Comparison of ENCODE assay signal across 27 mouse cellular contexts in genomic region chr19:6412798-6413197, GRCm38 (mm10). TPM values are rescaled to one million over a fixed set of nuclear protein-coding genes. Genes with fewer than 3 reads are reported as not detected.
DNase-seq lines count a peak whose midpoint lies in the region; ATAC-seq and TF ChIP-seq lines count a peak whose summit lies in the region.
"Had no signal": no experiment of that assay in that cellular context is flagged by ENCODE, and none has a peak within 500 bp of the region (broad histone marks: within the 10 kb centered on the region; RNA-seq: fewer than 3 reads in every experiment).

No protein-coding gene starts in this region.

- 0 out of 2 replicates have a peak, but pooled peaks have one; percentile 27 for TF ChIP-seq EP300 in heart, adult 2 months (IDR thresholded peaks at IDR 0.05; ENCODE audit: insufficient read depth, low read depth, low read length)

- H3K27me3 ChIP-seq in heart, adult 2 months (ENCODE audit: control insufficient read depth, insufficient read depth, low read length), result no peaks in the 10 kb centered on the region
- peaks cover 38% of the 10 kb centered on the region for H3K27me3 ChIP-seq in midbrain, embryonic 10.5 days (ENCODE audit: low read depth, poor library complexity, severe bottlenecking)
- no peaks in the 10 kb centered on the region for H3K27me3 ChIP-seq in midbrain, embryonic 11.5 days (ENCODE audit: control insufficient read depth, insufficient read depth, low read length)
- no peaks in the 10 kb centered on the region for H3K27me3 ChIP-seq in thymus, adult 2 months (ENCODE audit: control insufficient read depth, insufficient read depth, low read length)
- H3K27me3 ChIP-seq: hindbrain, embryonic 12.5 days; midbrain, embryonic 15.5 days; neural tube, embryonic 12.5 days had no signal

- H3K4me1 ChIP-seq in heart, adult 2 months (ENCODE audit: control insufficient read depth, insufficient read depth, low read length), result no peaks in the 10 kb centered on the region; the same call in 1 of the 2 replicates
- peaks cover 62% of the 10 kb centered on the region for H3K4me1 ChIP-seq in midbrain, embryonic 10.5 days
- peaks cover 31% of the 10 kb centered on the region for H3K4me1 ChIP-seq in midbrain, embryonic 11.5 days (ENCODE audit: control insufficient read depth, insufficient read depth, low read length)
- no peaks in the 10 kb centered on the region for H3K4me1 ChIP-seq in thymus, adult 2 months (replicated peaks; ENCODE audit: control insufficient read depth, insufficient read depth, low read length)

- TF ChIP-seq POLR2A in heart, adult 2 months (IDR thresholded peaks at IDR 0.05; ENCODE audit: insufficient read depth, low read depth, low read length), result no peak
- no peak for TF ChIP-seq POLR2A in thymus, adult 2 months (IDR thresholded peaks at IDR 0.05; ENCODE audit: control insufficient read depth, extremely low read depth, insufficient read depth, low read length, poor library complexity)

- H3K9me3 ChIP-seq in midbrain, embryonic 10.5 days (replicated peaks), result no peaks in the 10 kb centered on the region
- H3K9me3 ChIP-seq in midbrain, embryonic 11.5 days (ENCODE audit: control insufficient read depth, low read length), result no peaks in the 10 kb centered on the region
- H3K9me3 ChIP-seq: embryonic facial prominence, embryonic 15.5 days; heart, embryonic 12.5 days; hindbrain, embryonic 12.5 days; limb, embryonic 15.5 days; megakaryocyte, embryonic 14.5 days; midbrain, embryonic 15.5 days; neural tube, embryonic 12.5 days had no signal

- peak overlapping the region; percentile 20; the same call in 1 of the 2 replicates for H3K4me3 ChIP-seq in heart, adult 2 months
- no peak overlapping the region for H3K4me3 ChIP-seq in midbrain, embryonic 10.5 days
- no peak overlapping the region for H3K4me3 ChIP-seq in midbrain, embryonic 11.5 days (ENCODE audit: low read depth, low read length)
- no peak overlapping the region for H3K4me3 ChIP-seq in thymus, adult 2 months (ENCODE audit: control insufficient read depth, insufficient read depth, low read length)
- H3K4me3 ChIP-seq: embryonic facial prominence, embryonic 15.5 days; heart, embryonic 12.5 days; hindbrain, embryonic 12.5 days; limb, embryonic 15.5 days; megakaryocyte, embryonic 14.5 days; midbrain, embryonic 15.5 days; neural tube, embryonic 12.5 days had no signal

- peak overlapping the region; percentile 22; the same call in 1 of the 2 replicates for H3K9ac ChIP-seq in heart, adult 2 months (ENCODE audit: low read depth, low read length)
- H3K9ac ChIP-seq in midbrain, embryonic 11.5 days (ENCODE audit: low read length), result no peak overlapping the region
- H3K9ac ChIP-seq: embryonic facial prominence, embryonic 15.5 days; heart, embryonic 12.5 days; hindbrain, embryonic 12.5 days; limb, embryonic 15.5 days; liver, embryonic 14.5 days; lung, embryonic 14.5 days; midbrain, embryonic 15.5 days; neural tube, embryonic 12.5 days had no signal

- no peak for ATAC-seq in midbrain, embryonic 11.5 days (ENCODE audit: low FRiP score)
- ATAC-seq: midbrain, embryonic 15.5 days had no signal

- no peak for TF ChIP-seq CTCF in heart, adult 2 months (IDR thresholded peaks at IDR 0.05)
- no peak for TF ChIP-seq CTCF in thymus, adult 2 months (IDR thresholded peaks at IDR 0.05; ENCODE audit: borderline replicate concordance, control insufficient read depth, extremely low read depth, insufficient read depth, low read length, poor library complexity)

- H3K4me2 ChIP-seq in midbrain, embryonic 11.5 days, result no peak overlapping the region
- H3K4me2 ChIP-seq: embryonic facial prominence, embryonic 15.5 days; heart, embryonic 12.5 days; hindbrain, embryonic 12.5 days; limb, embryonic 15.5 days; lung, embryonic 14.5 days; midbrain, embryonic 15.5 days; neural tube, embryonic 12.5 days had no signal

- 43% methylated on average over 14 of the region's 14 CpGs for WGBS in heart, adult 2 months
- 71% methylated on average over 14 of the region's 14 CpGs for WGBS in midbrain, embryonic 10.5 days
- 64% methylated on average over 14 of the region's 14 CpGs for WGBS in midbrain, embryonic 11.5 days
- WGBS in thymus, adult 2 months, result 95% methylated on average over 14 of the region's 14 CpGs

- DNase-seq in heart, adult 2 months, result no peak
- DNase-seq in heart, postnatal 10 days, result no peak
- no peak for DNase-seq in midbrain, embryonic 10.5 days (ENCODE audit: low spot score)
- no peak for DNase-seq in midbrain, embryonic 11.5 days (ENCODE audit: low spot score, missing footprints)
- DNase-seq in R1 (ENCODE audit: low read depth, low spot score), result peak; percentile 44
- no peak for DNase-seq in spleen, adult 18-20 months
- no peak for DNase-seq in thymus, adult 2 months
- DNase-seq: adrenal gland, adult 8-10 months; cerebellum, adult 8-10 months; cerebellum, postnatal 36 days; embryo, embryonic 11 days; heart, postnatal 14 days; kidney, adult 18-20 months; kidney, postnatal 36 days; layer of hippocampus, adult 9-11 months; lung, embryonic 14.5 days; lung, postnatal 36 days; right cerebral cortex, postnatal 14 days; thymus, postnatal 36 days had no signal

- H3K36me3 ChIP-seq in heart, adult 2 months (ENCODE audit: control insufficient read depth, insufficient read depth, low read length), result no peaks in the 10 kb centered on the region
- no peaks in the 10 kb centered on the region for H3K36me3 ChIP-seq in midbrain, embryonic 10.5 days
- H3K36me3 ChIP-seq in midbrain, embryonic 11.5 days (ENCODE audit: control insufficient read depth, insufficient read depth, low read length), result no peaks in the 10 kb centered on the region
- peaks cover 28% of the 10 kb centered on the region for H3K36me3 ChIP-seq in thymus, adult 2 months (ENCODE audit: control insufficient read depth, insufficient read depth, low read length)
- H3K36me3 ChIP-seq: embryonic facial prominence, embryonic 15.5 days; heart, embryonic 12.5 days; hindbrain, embryonic 12.5 days; limb, embryonic 15.5 days; midbrain, embryonic 15.5 days; neural tube, embryonic 12.5 days had no signal

- intact Hi-C loops in heart, adult 2 months (cut with DNase I), result no loop called here
- intact Hi-C loops in heart, postnatal 10 days (cut with DNase I), result no loop called here

- H3K27ac ChIP-seq in heart, adult 2 months, result peak overlapping the region; percentile 48
- peak overlapping the region; percentile 60 for H3K27ac ChIP-seq in midbrain, embryonic 10.5 days (replicated peaks)
- no peak overlapping the region for H3K27ac ChIP-seq in midbrain, embryonic 11.5 days (ENCODE audit: low read depth, low read length)
- H3K27ac ChIP-seq in thymus, adult 2 months (ENCODE audit: control insufficient read depth, insufficient read depth, low read length), result no peak overlapping the region
- H3K27ac ChIP-seq: embryonic facial prominence, embryonic 15.5 days; hindbrain, embryonic 12.5 days; limb, embryonic 15.5 days; liver, embryonic 14.5 days; midbrain, embryonic 15.5 days; neural tube, embryonic 12.5 days had no signal

- H3K79me2 ChIP-seq in heart, adult 2 months (replicated peaks; ENCODE audit: control insufficient read depth, insufficient read depth, low read length), result no peaks in the 10 kb centered on the region

RNA-seq across cellular contexts. Expression of gene Nrxn2, which starts 5.7 kb away (rescaled TPM):
- total RNA-seq in heart, adult 2 months (2021), result 1 to 10 TPM; 4.5 to 5.2 TPM
- 3.4 TPM in 2 replicates for polyA plus RNA-seq in heart, adult 2 months (2012; rRNA removed)
- 1 to 10 TPM; 4.4 to 5.5 TPM for total RNA-seq in heart, postnatal 10 days (2021)
- 5.1 and 7.2 TPM in 2 replicates for polyA plus RNA-seq in midbrain, embryonic 10.5 days (2016; fragmentation: Nextera tagmentation; extraction: Ambion mirVana)
- 9.2 and 9.5 TPM in 2 replicates for polyA plus RNA-seq in midbrain, embryonic 11.5 days (2014; fragmentation: Nextera tagmentation; extraction: Ambion mirVana)
- polyA plus RNA-seq in thymus, adult 2 months (2012; rRNA removed), result 1.2 and 1.5 TPM in 2 replicates

RNA-seq across cellular contexts. Expression of gene Rasgrp2, which starts 13.7 kb away (rescaled TPM):
- 10 to 100 TPM; 43.3 to 48.0 TPM for total RNA-seq in heart, adult 2 months (2021)
- 90.1 and 97.2 TPM in 2 replicates for polyA plus RNA-seq in heart, adult 2 months (2012; rRNA removed)
- total RNA-seq in heart, postnatal 10 days (2021), result 10 to 100 TPM; 50.7 to 60.2 TPM
- polyA plus RNA-seq in midbrain, embryonic 10.5 days (2016; fragmentation: Nextera tagmentation; extraction: Ambion mirVana), result 13.5 and 16.3 TPM in 2 replicates
- polyA plus RNA-seq in midbrain, embryonic 11.5 days (2014; fragmentation: Nextera tagmentation; extraction: Ambion mirVana), result 14.1 and 16.8 TPM in 2 replicates
- polyA plus RNA-seq in thymus, adult 2 months (2012; rRNA removed), result 558 and 561 TPM in 2 replicates

RNA-seq across cellular contexts. Expression of gene Pygm, which starts 28.6 kb away (rescaled TPM):
- 1,000 to 10,000 TPM; 1,101 to 1,298 TPM for total RNA-seq in heart, adult 2 months (2021)
- polyA plus RNA-seq in heart, adult 2 months (2012; rRNA removed), result 1,120 and 1,632 TPM in 2 replicates
- total RNA-seq in heart, postnatal 10 days (2021), result 100 to 1,000 TPM; 622 to 693 TPM
- polyA plus RNA-seq in midbrain, embryonic 10.5 days (2016; fragmentation: Nextera tagmentation; extraction: Ambion mirVana), result 2.1 and 2.7 TPM in 2 replicates
- polyA plus RNA-seq in midbrain, embryonic 11.5 days (2014; fragmentation: Nextera tagmentation; extraction: Ambion mirVana), result 0.81 and 1.8 TPM in 2 replicates
- 6.5 and 41.6 TPM in 2 replicates for polyA plus RNA-seq in thymus, adult 2 months (2012; rRNA removed)

RNA-seq across cellular contexts. Expression of gene Sf1, which starts 49.3 kb away (rescaled TPM):
- 100 to 1,000 TPM in 1 of 2 experiments, 10 to 100 TPM in 1; 93.0 to 103 TPM for total RNA-seq in heart, adult 2 months (2021)
- polyA plus RNA-seq in heart, adult 2 months (2012; rRNA removed), result 51.7 and 58.5 TPM in 2 replicates
- 100 to 1,000 TPM; 118 to 143 TPM for total RNA-seq in heart, postnatal 10 days (2021)
- polyA plus RNA-seq in midbrain, embryonic 10.5 days (2016; fragmentation: Nextera tagmentation; extraction: Ambion mirVana), result 189 and 194 TPM in 2 replicates
- polyA plus RNA-seq in midbrain, embryonic 11.5 days (2014; fragmentation: Nextera tagmentation; extraction: Ambion mirVana), result 186 and 215 TPM in 2 replicates
- polyA plus RNA-seq in thymus, adult 2 months (2012; rRNA removed), result 365 and 553 TPM in 2 replicates

Comparison
In these comparisons a context has a peak if more than half of its experiments do, and no peak if none do; other contexts are left out.
1. H3K27ac ChIP-seq: peak in heart, adult 2 months (single experiment) and midbrain, embryonic 10.5 days (single experiment); none in midbrain, embryonic 11.5 days (single experiment) and thymus, adult 2 months (single experiment).
2. RNA of gene Pygm, which starts 28.6 kb away (polyA plus RNA-seq): 1,120 to 1,632 TPM in heart, adult 2 months; 6.5 to 41.6 TPM in thymus, adult 2 months, 2.1 to 2.7 TPM in midbrain, embryonic 10.5 days and 0.81 to 1.8 TPM in midbrain, embryonic 11.5 days; every median in the first group is over 10 times any median in the second.